Mouse (Mus musculus): ENCODE results near the gene Smad3. TPM values are rescaled to one million over a fixed set of nuclear protein-coding genes. Genes with fewer than 3 reads are reported as not detected.

Smad3 gene
- polyA plus RNA-seq, 1 experiment: 41.0 TPM

GRCm38 (mm10) chr9:63717474-63718005 lies 40.3 kb downstream of the Smad3 start:
- DNase-seq: no peak
- H3K4me3 ChIP-seq (replicated peaks; ENCODE audit: extremely low read depth, low read depth, low read length): no peak overlapping the region
- TF ChIP-seq POLR2A (IDR thresholded peaks at IDR 0.05; ENCODE audit: borderline replicate concordance, extremely low read depth, low read depth, low read length): no peak
- no peak for TF ChIP-seq CTCF (IDR thresholded peaks at IDR 0.05; ENCODE audit: insufficient read depth, low read length)
- peaks cover 35% of the 10 kb centered on the region for H3K4me1 ChIP-seq (ENCODE audit: control insufficient read depth, insufficient read depth, low read length)
- WGBS: 55% methylated on average over 3 of the region's 3 CpGs

GRCm38 (mm10) chr9:63716150-63717138 lies 41.4 kb downstream of the Smad3 start:
- DNase-seq: peak; percentile 80
- TF ChIP-seq POLR2A (IDR thresholded peaks at IDR 0.05; ENCODE audit: borderline replicate concordance, extremely low read depth, low read depth, low read length): no peak
- TF ChIP-seq CTCF (IDR thresholded peaks at IDR 0.05; ENCODE audit: insufficient read depth, low read length): no peak
- Histone ChIP-seq H3K4me3 (replicated peaks; ENCODE audit: extremely low read depth, low read depth, low read length) (no peak overlapping the region), H3K4me1 (ENCODE audit: control insufficient read depth, insufficient read depth, low read length) (peaks cover 32% of the 10 kb centered on the region)
- 28% methylated on average over 18 of the region's 18 CpGs for WGBS

DNA sequence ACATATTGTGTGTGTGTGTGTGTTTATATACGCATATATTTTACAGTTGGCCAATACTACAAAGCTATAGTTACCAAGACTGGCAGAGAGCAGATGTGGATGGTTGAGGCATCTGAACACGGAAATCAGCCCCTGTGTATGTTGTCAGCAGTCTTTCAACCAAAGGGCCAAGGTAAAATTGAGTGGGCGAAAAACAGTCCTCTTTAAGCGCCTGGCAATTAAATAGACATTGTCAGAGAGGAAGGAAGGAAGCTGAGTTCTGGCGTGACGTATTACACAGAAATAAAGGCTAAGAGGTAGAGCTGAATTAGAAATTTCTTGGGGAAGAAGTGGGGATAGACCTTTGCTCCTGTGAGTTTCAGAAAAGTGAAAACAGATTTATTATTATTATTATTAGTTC lies 43.2 kb downstream of the Smad3 start:
- no peak for DNase-seq
- H3K4me1 ChIP-seq (ENCODE audit: control insufficient read depth, insufficient read depth, low read length): peaks cover 17% of the 10 kb centered on the region
- WGBS: 67% methylated on average over 6 of the region's 6 CpGs
- TF ChIP-seq CTCF (IDR thresholded peaks at IDR 0.05; ENCODE audit: insufficient read depth, low read length): no peak
- H3K4me3 ChIP-seq (replicated peaks; ENCODE audit: extremely low read depth, low read depth, low read length): no peak overlapping the region

GRCm38 (mm10) chr9:63712838-63713237 lies 45.0 kb downstream of the Smad3 start:
- Histone ChIP-seq H3K4me3 (replicated peaks; ENCODE audit: extremely low read depth, low read depth, low read length) (no peak overlapping the region), H3K4me1 (ENCODE audit: control insufficient read depth, insufficient read depth, low read length) (peaks cover 16% of the 10 kb centered on the region)
- 71% methylated on average over 6 of the region's 6 CpGs for WGBS
- TF ChIP-seq CTCF (IDR thresholded peaks at IDR 0.05; ENCODE audit: insufficient read depth, low read length) (no peak), POLR2A (IDR thresholded peaks at IDR 0.05; ENCODE audit: borderline replicate concordance, extremely low read depth, low read depth, low read length) (no peak)
- DNase-seq: no peak

GRCm38 (mm10) chr9:63711580-63712230 lies 46.1 kb downstream of the Smad3 start:
- Histone ChIP-seq H3K4me1 (ENCODE audit: control insufficient read depth, insufficient read depth, low read length) (peaks cover 15% of the 10 kb centered on the region), H3K4me3 (replicated peaks; ENCODE audit: extremely low read depth, low read depth, low read length) (no peak overlapping the region)
- TF ChIP-seq POLR2A (IDR thresholded peaks at IDR 0.05; ENCODE audit: borderline replicate concordance, extremely low read depth, low read depth, low read length): no peak
- no peak for TF ChIP-seq CTCF (IDR thresholded peaks at IDR 0.05; ENCODE audit: insufficient read depth, low read length)
- WGBS: 68% methylated on average over 13 of the region's 13 CpGs
- no peak for DNase-seq

DNA sequence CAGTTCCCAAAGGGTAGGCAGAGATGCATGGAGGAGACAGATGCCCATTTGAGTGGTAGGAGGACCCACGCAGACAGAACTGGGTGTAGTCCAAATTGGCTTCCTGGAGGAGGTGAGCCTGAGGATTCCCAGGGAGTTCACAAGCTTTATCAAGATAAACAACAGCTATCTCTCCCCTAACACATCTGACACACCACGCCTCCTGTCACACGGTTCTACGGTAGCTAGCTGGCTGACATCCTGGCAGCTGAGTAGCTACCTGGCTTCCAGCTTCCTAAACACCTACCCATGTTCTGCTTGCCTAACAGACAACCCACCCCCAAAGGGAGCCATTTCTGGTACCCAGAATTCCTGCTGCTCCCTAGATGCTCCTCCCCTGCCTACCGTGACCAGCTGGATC lies 47.9 kb downstream of the Smad3 start:
- TF ChIP-seq POLR2A (IDR thresholded peaks at IDR 0.05; ENCODE audit: borderline replicate concordance, extremely low read depth, low read depth, low read length) (no peak), CTCF (IDR thresholded peaks at IDR 0.05; ENCODE audit: insufficient read depth, low read length) (no peak)
- Histone ChIP-seq H3K4me1 (ENCODE audit: control insufficient read depth, insufficient read depth, low read length) (peaks cover 16% of the 10 kb centered on the region), H3K4me3 (replicated peaks; ENCODE audit: extremely low read depth, low read depth, low read length) (no peak overlapping the region)
- no peak for DNase-seq
- 82% methylated on average over 5 of the region's 5 CpGs for WGBS

DNA sequence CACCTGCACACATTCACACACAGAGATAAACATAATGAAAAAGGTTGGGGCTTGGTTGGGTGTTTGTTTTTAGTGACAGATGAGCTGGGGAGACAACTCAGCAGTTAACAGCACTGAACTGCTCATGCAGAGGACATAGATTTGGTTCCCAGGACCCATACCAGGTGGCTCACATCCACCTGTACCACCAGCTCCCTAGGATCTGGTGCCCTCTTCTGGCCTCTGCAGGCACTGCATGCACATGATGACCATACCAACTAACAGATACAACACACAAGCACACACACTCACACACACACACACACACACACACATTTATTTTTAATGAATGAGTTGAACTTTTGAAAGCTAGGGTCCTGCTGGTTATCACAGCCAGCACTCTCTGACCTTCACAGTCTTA lies 48.5 kb downstream of the Smad3 start:
- H3K4me1 ChIP-seq (ENCODE audit: control insufficient read depth, insufficient read depth, low read length): peaks cover 16% of the 10 kb centered on the region
- no peak overlapping the region for H3K4me3 ChIP-seq (replicated peaks; ENCODE audit: extremely low read depth, low read depth, low read length)
- TF ChIP-seq CTCF (IDR thresholded peaks at IDR 0.05; ENCODE audit: insufficient read depth, low read length) (peak; percentile 40; the same call in 1 of the 2 replicates), POLR2A (IDR thresholded peaks at IDR 0.05; ENCODE audit: borderline replicate concordance, extremely low read depth, low read depth, low read length) (no peak)
- DNase-seq: no peak

GRCm38 (mm10) chr9:63707816-63708588 lies 49.8 kb downstream of the Smad3 start:
- WGBS: 79% methylated on average over 9 of the region's 9 CpGs
- H3K4me1 ChIP-seq (ENCODE audit: control insufficient read depth, insufficient read depth, low read length): peaks cover 18% of the 10 kb centered on the region
- TF ChIP-seq CTCF (IDR thresholded peaks at IDR 0.05; ENCODE audit: insufficient read depth, low read length) (no peak), POLR2A (IDR thresholded peaks at IDR 0.05; ENCODE audit: borderline replicate concordance, extremely low read depth, low read depth, low read length) (no peak)

GRCm38 (mm10) chr9:63706152-63706733 lies 51.6 kb downstream of the Smad3 start:
- TF ChIP-seq POLR2A (IDR thresholded peaks at IDR 0.05; ENCODE audit: borderline replicate concordance, extremely low read depth, low read depth, low read length) (no peak), CTCF (IDR thresholded peaks at IDR 0.05; ENCODE audit: insufficient read depth, low read length) (no peak)
- WGBS: 4% methylated on average over 9 of the region's 9 CpGs
- Histone ChIP-seq H3K4me1 (ENCODE audit: control insufficient read depth, insufficient read depth, low read length) (peaks cover 23% of the 10 kb centered on the region), H3K4me3 (replicated peaks; ENCODE audit: extremely low read depth, low read depth, low read length) (no peak overlapping the region)
- DNase-seq: peak; percentile 59

More at GRCm38 (mm10) chr9:63707816-63708588, 49.8 kb downstream of the Smad3 start:
- no peak overlapping the region for H3K4me3 ChIP-seq (replicated peaks; ENCODE audit: extremely low read depth, low read depth, low read length)
- no peak for DNase-seq
